Mouse (Mus musculus) B cell, adult (primary cell): ENCODE measurements around the gene Myl12a. TPM values are rescaled to one million over a fixed set of nuclear protein-coding genes. Genes with fewer than 3 reads are reported as not detected.

ENCODE experiments used
- total RNA-seq: library from RNA; stranded (reverse); gene quantifications from 4 replicates; pipeline ENCODE4 v1.2.4, GENCODE M21; 2023; ENCODE audit not compliant: inconsistent age

Myl12a gene
- 266 to 285 TPM (median 273 TPM) in 4 replicates for total RNA-seq

DNA sequence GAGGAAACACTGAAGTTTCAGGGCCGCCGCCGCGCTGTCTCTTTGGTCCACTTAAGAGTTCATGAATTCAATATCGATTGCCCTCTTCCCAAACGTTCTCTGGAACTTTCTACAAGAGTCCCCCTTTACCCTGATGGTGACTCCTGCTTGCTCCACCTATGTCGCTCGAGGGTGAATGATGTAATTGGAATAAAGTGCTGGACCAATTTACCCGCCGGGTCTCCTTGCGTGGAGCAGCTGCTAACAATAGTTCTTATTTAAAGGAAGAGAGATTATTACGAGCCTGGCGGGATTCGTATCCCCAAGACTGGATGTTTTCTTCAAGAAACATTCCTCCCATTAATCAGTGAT lies at the start of gene Myl12a:
TSS of gene Myl12a (minus strand) at position 135 of the 351 bp plus-strand sequence.

DNA sequence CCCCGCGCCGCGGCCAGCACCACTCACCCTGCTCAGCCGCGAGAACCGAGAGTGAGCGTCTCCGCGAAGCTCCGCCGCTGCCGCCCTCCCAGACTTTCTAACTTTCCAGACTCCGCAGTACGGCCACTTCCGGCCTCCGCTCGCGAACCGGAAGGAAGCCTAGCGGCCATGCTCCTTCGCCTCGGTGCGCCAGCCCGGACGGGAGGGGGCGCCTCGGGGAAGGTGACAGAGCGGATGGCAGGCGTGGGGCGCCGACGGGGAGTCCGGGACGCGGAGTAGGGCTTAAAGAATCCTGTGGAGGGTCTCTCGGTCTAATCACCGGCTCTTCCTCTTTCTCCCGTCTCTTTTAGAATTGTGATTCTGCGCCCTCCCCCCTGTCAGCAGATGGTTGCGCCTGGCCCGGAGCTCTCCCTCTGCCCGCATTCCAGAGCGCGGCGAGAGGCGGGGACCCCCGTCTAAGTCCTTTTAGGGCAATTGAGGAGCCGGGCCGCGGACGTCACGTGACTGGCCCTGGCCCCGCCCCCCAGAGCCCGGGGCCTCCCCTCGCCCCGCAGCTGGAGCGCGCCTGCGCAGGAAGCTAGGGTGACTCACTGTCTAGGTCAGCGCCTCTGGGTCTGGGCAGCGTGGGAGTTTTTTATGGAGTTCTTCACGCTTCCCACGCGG lies 466 bp downstream of the Myl12a start, which contains the start of gene Myom1:
TSS of gene Myom1 (plus strand) at position 553 of the 663 bp plus-strand sequence.

Other genes starting within 250 kb of the Myl12a start
- 271 to 309 TPM (median 303 TPM) in 4 replicates for gene Tgif1, start 149.3 kb downstream of the Myl12a start, total RNA-seq
- gene Myom1, start 245 bp downstream of the Myl12a start, total RNA-seq = 0.48 to 2.0 TPM (median 1.3 TPM) in 4 replicates
- 87.2 to 105 TPM (median 97.5 TPM) in 4 replicates for gene Lpin2, start 179.7 kb upstream of the Myl12a start, total RNA-seq